Mouse (Mus musculus): Measurements from ENCODE around the gene Fbxl18.

- TF ChIP-seq CTCF (IDR thresholded peaks at IDR 0.05; ENCODE audit: control insufficient read depth, insufficient read depth, low read length) = no peak
- TF ChIP-seq POLR2A (IDR thresholded peaks at IDR 0.05; ENCODE audit: borderline replicate concordance, control insufficient read depth, low read depth, low read length) = no peak
Measured at GRCm38 (mm10) chr5:142882471-142882870, 12.8 kb downstream of the Fbxl18 start.
